Mouse (Mus musculus): Measurements from ENCODE around the gene Ddx39. TPM values are rescaled to one million over a fixed set of nuclear protein-coding genes. Genes with fewer than 3 reads are reported as not detected.

Gene Ddx39
- polyA plus RNA-seq, 1 experiment from 2014 or later = 110 TPM

DNA sequence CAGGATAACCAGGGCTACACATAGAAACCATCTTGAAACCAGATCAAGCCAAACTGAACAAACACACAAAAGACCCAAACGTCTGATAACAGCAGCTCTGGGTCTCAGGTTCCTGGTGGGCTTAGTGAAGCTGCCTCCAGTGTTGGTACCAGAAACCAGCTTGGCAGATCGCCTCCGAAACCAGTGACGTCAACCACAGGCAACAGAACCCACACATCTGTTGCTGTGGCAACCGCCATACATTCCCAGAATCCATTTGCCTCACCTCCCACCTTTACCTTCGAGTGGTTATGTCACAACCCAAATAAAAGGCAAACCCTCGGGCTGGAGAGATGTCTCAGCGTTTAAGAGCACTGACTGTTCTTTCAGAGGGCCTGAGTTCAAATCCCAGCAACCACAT is 7.4 kb upstream of the Ddx39 start:
- H3K27me3 ChIP-seq (ENCODE audit: insufficient read depth, low read length) = no peaks in the 10 kb centered on the region
- no peak overlapping the region for H3K4me3 ChIP-seq (replicated peaks; ENCODE audit: low read depth, low read length)
- no peaks in the 10 kb centered on the region for H3K4me1 ChIP-seq (replicated peaks; ENCODE audit: insufficient read depth, low read length)
- H3K9ac ChIP-seq (ENCODE audit: low read depth, low read length) = no peak overlapping the region
- H3K36me3 ChIP-seq (ENCODE audit: insufficient read depth, low read length) = no peaks in the 10 kb centered on the region
- no peak overlapping the region for H3K27ac ChIP-seq
- H3K4me2 ChIP-seq (ENCODE audit: low read length) = no peak overlapping the region
- DNase-seq (ENCODE audit: low spot score) = no peak
- no peak for ATAC-seq (replicated peaks; ENCODE audit: low FRiP score, low read depth)
- TF ChIP-seq CTCF (IDR thresholded peaks at IDR 0.05; ENCODE audit: low read depth) = no peak
- no peaks in the 10 kb centered on the region for H3K9me3 ChIP-seq (replicated peaks; ENCODE audit: low read length)
- 74% methylated on average over 8 of the region's 8 CpGs for WGBS

DNA sequence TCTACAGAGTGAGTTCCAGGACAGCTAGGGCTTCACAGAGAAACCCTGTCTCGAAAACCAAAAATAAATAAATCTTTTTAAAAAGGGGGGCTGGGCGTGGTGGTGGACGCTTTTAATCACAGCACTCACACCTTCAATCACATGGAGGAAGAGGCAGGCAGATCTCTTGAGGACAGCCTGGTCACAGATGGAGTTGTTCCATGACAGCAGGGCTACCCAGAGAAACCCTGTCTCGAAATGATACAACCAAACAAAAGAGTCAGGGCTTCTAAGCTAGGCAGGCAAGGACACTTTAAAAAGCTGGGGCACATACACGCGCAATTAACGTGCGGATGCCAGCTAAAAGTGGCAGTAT is 324 bp upstream of the Ddx39 start:
- no peaks in the 10 kb centered on the region for H3K27me3 ChIP-seq (ENCODE audit: insufficient read depth, low read length)
- ATAC-seq (replicated peaks; ENCODE audit: low FRiP score, low read depth) = no peak; the same call in 1 of the 2 replicates
- no peak overlapping the region for H3K27ac ChIP-seq
- DNase-seq (ENCODE audit: low spot score) = no peak
- peak overlapping the region; percentile 31 for H3K4me2 ChIP-seq (ENCODE audit: low read length)
- no peak for TF ChIP-seq CTCF (IDR thresholded peaks at IDR 0.05; ENCODE audit: low read depth)
- peaks cover 4% of the 10 kb centered on the region; the same call in 1 of the 2 replicates for H3K36me3 ChIP-seq (ENCODE audit: insufficient read depth, low read length)
- WGBS = 19% methylated on average over 8 of the region's 8 CpGs
- H3K9ac ChIP-seq (ENCODE audit: low read depth, low read length) = no peak overlapping the region
- no peaks in the 10 kb centered on the region for H3K9me3 ChIP-seq (replicated peaks; ENCODE audit: low read length)
- peak overlapping the region; percentile 73; the same call in 1 of the 2 replicates for H3K4me3 ChIP-seq (replicated peaks; ENCODE audit: low read depth, low read length)
- 0 out of 2 replicates have a peak, but pooled peaks cover 7% of the 10 kb centered on the region for H3K4me1 ChIP-seq (replicated peaks; ENCODE audit: insufficient read depth, low read length)

DNA sequence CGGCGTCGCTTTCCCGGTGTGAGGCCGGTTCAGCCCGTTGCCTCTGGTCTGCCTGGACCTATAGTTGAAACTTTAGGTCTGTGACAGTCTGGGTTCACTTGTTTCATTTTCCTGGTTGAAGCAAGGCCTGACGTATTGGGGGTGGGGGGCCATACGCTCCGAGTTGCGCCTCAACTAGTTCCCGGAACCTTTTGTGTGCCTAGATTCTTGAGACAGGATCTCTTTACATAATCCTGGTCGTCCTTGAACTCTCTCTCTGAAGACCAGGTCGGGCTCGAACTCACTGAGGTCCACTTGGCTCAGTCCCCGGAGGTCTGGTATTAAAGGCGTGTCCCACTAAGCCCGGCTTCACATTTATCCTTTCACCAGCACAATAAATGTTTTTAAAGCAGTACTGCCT is 794 bp downstream of the Ddx39 start:
- under 1% methylated on average over 17 of the region's 17 CpGs for WGBS
- ATAC-seq (replicated peaks; ENCODE audit: low FRiP score, low read depth) = no peak

DNA sequence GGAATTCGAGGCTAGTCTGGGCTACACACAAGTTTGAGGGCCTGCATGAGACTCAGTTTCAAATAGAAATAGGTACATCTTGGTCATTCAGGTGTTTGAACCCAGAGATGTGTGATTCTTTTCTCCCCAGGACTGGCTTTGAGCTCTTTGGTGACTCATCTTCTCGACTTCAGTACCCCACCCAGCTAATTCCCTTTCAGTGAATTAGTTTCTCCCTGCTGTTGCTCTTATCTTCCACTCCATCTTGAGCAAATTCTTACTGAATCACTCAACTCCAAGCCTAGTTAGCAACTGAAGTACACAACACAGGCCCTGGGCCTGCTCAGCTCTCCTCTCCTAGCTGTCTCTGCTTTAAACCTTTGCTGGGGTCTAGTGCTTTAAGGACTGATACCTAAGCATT is 1.6 kb downstream of the Ddx39 start:
- Histone ChIP-seq H3K4me3 (replicated peaks; ENCODE audit: low read depth, low read length) (no peak overlapping the region), H3K27me3 (ENCODE audit: insufficient read depth, low read length) (no peaks in the 10 kb centered on the region), H3K36me3 (ENCODE audit: insufficient read depth, low read length) (peaks cover 23% of the 10 kb centered on the region), H3K4me2 (ENCODE audit: low read length) (peak overlapping the region; percentile 69), H3K27ac (no peak overlapping the region), H3K9me3 (replicated peaks; ENCODE audit: low read length) (no peaks in the 10 kb centered on the region), H3K9ac (ENCODE audit: low read depth, low read length) (0 out of 2 replicates have a peak overlapping the region, but pooled peaks have one; percentile 1), H3K4me1 (replicated peaks; ENCODE audit: insufficient read depth, low read length) (0 out of 2 replicates have a peak, but pooled peaks cover 7% of the 10 kb centered on the region)
- ATAC-seq (replicated peaks; ENCODE audit: low FRiP score, low read depth) (no peak), DNase-seq (ENCODE audit: low spot score) (no peak)
- WGBS = 62% methylated on average over 2 of the region's 2 CpGs
- no peak for TF ChIP-seq CTCF (IDR thresholded peaks at IDR 0.05; ENCODE audit: low read depth)

More for the DNA sequence above, 794 bp downstream of the Ddx39 start:
- no peak for TF ChIP-seq CTCF (IDR thresholded peaks at IDR 0.05; ENCODE audit: low read depth)
- H3K36me3 ChIP-seq (ENCODE audit: insufficient read depth, low read length) = peaks cover 15% of the 10 kb centered on the region
- no peaks in the 10 kb centered on the region for H3K27me3 ChIP-seq (ENCODE audit: insufficient read depth, low read length)
- peak overlapping the region; percentile 96 for H3K27ac ChIP-seq
- no peak for DNase-seq (ENCODE audit: low spot score)
- H3K9me3 ChIP-seq (replicated peaks; ENCODE audit: low read length) = no peaks in the 10 kb centered on the region
- 0 out of 2 replicates have a peak, but pooled peaks cover 7% of the 10 kb centered on the region for H3K4me1 ChIP-seq (replicated peaks; ENCODE audit: insufficient read depth, low read length)
- H3K4me3 ChIP-seq (replicated peaks; ENCODE audit: low read depth, low read length) = peak overlapping the region; percentile 73
- peak overlapping the region; percentile 91 for H3K9ac ChIP-seq (ENCODE audit: low read depth, low read length)
- peak overlapping the region; percentile 69 for H3K4me2 ChIP-seq (ENCODE audit: low read length)

DNA sequence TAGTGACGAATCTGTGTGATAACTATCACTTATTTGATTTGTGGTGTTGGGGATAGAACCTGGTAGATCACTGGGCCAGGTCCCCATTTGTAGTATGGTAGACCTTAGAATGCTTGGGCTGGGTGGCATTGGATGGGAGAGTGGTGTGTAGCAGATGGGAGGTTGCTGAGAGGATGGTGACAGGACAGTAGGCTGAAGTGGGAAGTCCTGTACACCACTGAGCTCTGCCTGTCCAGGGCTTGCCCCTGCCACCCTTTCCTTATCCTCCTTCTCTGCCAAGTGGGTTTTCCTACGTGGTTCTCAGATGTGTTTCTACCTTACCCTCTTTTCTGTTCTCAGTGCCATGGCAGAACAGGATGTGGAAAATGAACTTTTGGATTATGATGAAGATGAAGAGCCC is 4.1 kb downstream of the Ddx39 start:
- Histone ChIP-seq H3K9ac (ENCODE audit: low read depth, low read length) (no peak overlapping the region), H3K27me3 (ENCODE audit: insufficient read depth, low read length) (no peaks in the 10 kb centered on the region), H3K36me3 (ENCODE audit: insufficient read depth, low read length) (peaks cover 48% of the 10 kb centered on the region), H3K9me3 (replicated peaks; ENCODE audit: low read length) (no peaks in the 10 kb centered on the region), H3K27ac (no peak overlapping the region), H3K4me2 (ENCODE audit: low read length) (no peak overlapping the region), H3K4me1 (replicated peaks; ENCODE audit: insufficient read depth, low read length) (0 out of 2 replicates have a peak, but pooled peaks cover 7% of the 10 kb centered on the region), H3K4me3 (replicated peaks; ENCODE audit: low read depth, low read length) (no peak overlapping the region)
- TF ChIP-seq CTCF (IDR thresholded peaks at IDR 0.05; ENCODE audit: low read depth) = no peak
- DNase-seq (ENCODE audit: low spot score) = no peak
- WGBS = 68% methylated on average over 2 of the region's 2 CpGs
- no peak for ATAC-seq (replicated peaks; ENCODE audit: low FRiP score, low read depth)

DNA sequence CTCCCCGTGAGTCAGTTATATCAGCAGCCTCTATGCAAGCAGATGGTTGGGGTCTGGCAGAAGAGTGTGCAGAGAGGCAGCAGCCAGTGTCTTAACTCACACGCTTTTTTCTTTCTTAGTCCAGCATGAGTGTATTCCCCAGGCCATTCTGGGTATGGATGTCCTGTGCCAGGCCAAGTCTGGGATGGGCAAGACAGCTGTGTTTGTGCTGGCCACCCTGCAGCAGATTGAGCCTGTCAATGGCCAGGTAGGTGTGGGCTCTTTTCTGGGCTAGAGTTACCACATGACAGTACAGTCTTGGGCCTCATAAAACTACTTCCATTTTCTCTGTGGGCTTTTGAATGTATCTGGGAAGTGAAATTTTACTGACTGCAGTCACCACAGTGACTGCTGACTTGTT is 4.7 kb downstream of the Ddx39 start:
- TF ChIP-seq CTCF (IDR thresholded peaks at IDR 0.05; ENCODE audit: low read depth) = no peak
- H3K4me3 ChIP-seq (replicated peaks; ENCODE audit: low read depth, low read length) = no peak overlapping the region
- no peak overlapping the region for H3K27ac ChIP-seq
- no peak overlapping the region for H3K4me2 ChIP-seq (ENCODE audit: low read length)
- 0 out of 2 replicates have a peak, but pooled peaks cover 7% of the 10 kb centered on the region for H3K4me1 ChIP-seq (replicated peaks; ENCODE audit: insufficient read depth, low read length)
- ATAC-seq (replicated peaks; ENCODE audit: low FRiP score, low read depth) (no peak), DNase-seq (ENCODE audit: low spot score) (no peak)
- WGBS = 95% methylated on average over 2 of the region's 2 CpGs
- peaks cover 53% of the 10 kb centered on the region for H3K36me3 ChIP-seq (ENCODE audit: insufficient read depth, low read length)
- H3K9ac ChIP-seq (ENCODE audit: low read depth, low read length) = no peak overlapping the region
- H3K9me3 ChIP-seq (replicated peaks; ENCODE audit: low read length) = no peaks in the 10 kb centered on the region
- H3K27me3 ChIP-seq (ENCODE audit: insufficient read depth, low read length) = no peaks in the 10 kb centered on the region

Data from kidney, postnatal 0 days (tissue).